Mouse (Mus musculus) neural tube, embryonic 15.5 days (tissue): ENCODE results near the gene Gstm5. TPM values are rescaled to one million over a fixed set of nuclear protein-coding genes. Genes with fewer than 3 reads are reported as not detected.

Experiments used
- ATAC-seq: fragments of 200-750 bp; cut with Nextera tagmentation; 2 replicates; pipeline ENCODE4 v1.8.0; 2017; ENCODE audit warnings: mild to moderate bottlenecking, moderate TSS enrichment, moderate library complexity; ENCODE audit not compliant: low FRiP score
- H3K27ac ChIP-seq: fragments of 300-500 bp; sonication (generic); replicated peaks from 2 replicates; pipeline ENCODE4 v1.5.1; 2015; ENCODE audit warnings: mild to moderate bottlenecking, inconsistent platforms
- H3K27me3 ChIP-seq: fragments of 300-500 bp; sonication (generic); replicated peaks from 2 replicates; pipeline ENCODE4 v1.6.1; 2015; ENCODE audit warnings: inconsistent platforms
- H3K36me3 ChIP-seq: fragments of 300-500 bp; sonication (generic); 2 replicates; pipeline ENCODE4 v1.6.1; 2015; ENCODE audit warnings: inconsistent platforms
- H3K4me1 ChIP-seq: fragments of 300-500 bp; sonication (generic); 2 replicates; pipeline ENCODE4 v1.6.1; 2015; ENCODE audit warnings: inconsistent platforms
- H3K4me2 ChIP-seq: fragments of 300-500 bp; sonication (generic); 2 replicates; pipeline ENCODE4 v1.6.1; 2015; ENCODE audit warnings: inconsistent platforms, mild to moderate bottlenecking, moderate library complexity
- H3K4me3 ChIP-seq: fragments of 300-500 bp; sonication (generic); replicated peaks from 2 replicates; pipeline ENCODE4 v1.5.1; 2015; ENCODE audit warnings: mild to moderate bottlenecking, inconsistent platforms
- H3K9ac ChIP-seq: fragments of 300-500 bp; sonication (generic); replicated peaks from 2 replicates; pipeline ENCODE4 v1.6.1; 2015; ENCODE audit warnings: mild to moderate bottlenecking, inconsistent platforms
- H3K9me3 ChIP-seq: fragments of 300-500 bp; sonication (generic); replicated peaks from 2 replicates; pipeline ENCODE4 v1.6.1; 2016; ENCODE audit warnings: inconsistent platforms
- WGBS: fragments of 180-500 bp; shearing (Covaris S2); methylation state at CpG from one replicate; pipeline ENCODE4 v1.1.7; 2015; ENCODE audit warnings: mixed read lengths; 5-methylcytosine and 5-hydroxymethylcytosine counted together
- polyA plus RNA-seq: library from polyadenylated mRNA; unstranded; fragments of >200 nt; fragmentation: Nextera tagmentation; extraction: Ambion mirVana; gene quantifications from 2 replicates; pipeline ENCODE4 v1.2.1, GENCODE M21; 2015

Gene Gstm5
- 222 and 263 TPM in 2 replicates for polyA plus RNA-seq

DNA sequence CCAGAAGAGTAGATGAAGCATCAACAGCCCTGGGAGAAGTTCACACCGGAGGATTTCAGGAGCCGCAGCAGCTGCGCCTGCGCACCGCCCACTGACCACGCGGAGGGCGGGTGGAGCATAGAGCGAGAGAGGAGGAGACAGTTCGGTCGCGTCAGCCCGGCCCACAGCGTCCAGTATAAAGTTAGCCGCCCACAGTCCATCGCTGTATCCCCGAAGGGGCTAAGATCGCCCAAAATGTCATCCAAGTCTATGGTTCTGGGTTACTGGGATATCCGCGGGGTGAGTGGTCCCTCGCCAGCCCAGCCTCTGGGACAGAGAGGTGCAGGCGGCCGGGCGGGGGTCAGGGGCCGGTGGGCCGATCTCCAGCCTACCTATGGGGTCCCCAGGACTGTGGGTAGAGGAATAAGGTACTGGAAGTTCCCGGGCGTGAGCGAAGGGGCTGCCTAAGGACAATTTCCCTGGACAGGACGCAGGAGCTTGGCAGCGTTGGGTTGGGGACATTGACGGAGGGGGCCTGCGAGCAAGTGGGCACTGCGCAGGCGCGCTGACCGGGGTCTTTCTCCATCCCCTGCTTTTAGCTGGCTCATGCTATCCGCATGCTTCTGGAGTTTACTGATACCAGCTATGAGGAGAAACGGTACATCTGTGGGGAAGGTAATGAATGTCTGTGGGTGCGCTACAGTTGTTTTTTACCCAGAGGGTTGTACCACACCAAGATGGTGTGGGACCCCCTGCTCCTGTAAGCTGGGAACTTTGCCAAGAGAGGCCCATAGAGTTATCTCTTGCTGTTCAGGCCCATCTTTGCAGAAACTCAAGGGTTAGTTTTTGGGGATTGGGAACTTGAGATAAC lies at the start of gene Gstm5:
Gene Gstm5 (plus strand): TSS at position 102 of the 850 bp plus-strand sequence.
- ATAC-seq: peak; percentile 96
- 4% methylated on average over 40 of the region's 40 CpGs for WGBS

DNA sequence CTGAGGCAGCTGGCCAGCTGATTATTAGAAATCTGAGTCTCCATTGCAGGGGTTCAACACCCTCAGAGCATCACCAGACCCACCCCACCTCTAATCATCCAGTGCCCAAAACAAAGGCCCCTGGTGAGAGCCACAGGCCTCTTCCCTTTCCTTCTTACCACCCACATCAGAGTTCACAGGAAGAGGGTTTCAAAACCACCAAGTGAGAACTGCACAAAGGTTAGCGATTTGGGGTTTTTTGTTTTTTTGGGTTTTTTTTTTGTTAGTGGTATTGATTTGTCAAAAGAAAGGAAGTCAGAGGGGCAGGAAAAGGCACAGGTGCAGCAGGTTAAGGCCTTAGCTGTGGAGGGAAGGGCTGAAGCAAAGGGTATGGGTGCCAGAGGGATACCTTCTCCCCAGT lies 49.4 kb upstream of the Gstm5 start:
- Histone ChIP-seq H3K9me3 (no peaks in the 10 kb centered on the region), H3K36me3 (no peaks in the 10 kb centered on the region), H3K4me3 (no peak overlapping the region), H3K27me3 (no peaks in the 10 kb centered on the region), H3K27ac (no peak overlapping the region), H3K4me1 (peaks cover 39% of the 10 kb centered on the region), H3K9ac (no peak overlapping the region), H3K4me2 (no peak overlapping the region)
- 85% methylated on average over 1 of the region's 1 CpGs for WGBS
- no peak for ATAC-seq

More for the DNA sequence above, at the start of gene Gstm5:
- Histone ChIP-seq H3K27ac (peak within 1 kb of the TSS; percentile 89), H3K9me3 (no peaks in the 10 kb centered on the region), H3K9ac (peak within 1 kb of the TSS; percentile 89), H3K4me2 (peak within 1 kb of the TSS; percentile 89), H3K36me3 (peaks cover 26% of the 10 kb centered on the region), H3K4me3 (peak within 1 kb of the TSS; percentile 83), H3K27me3 (no peaks in the 10 kb centered on the region), H3K4me1 (peaks cover 10% of the 10 kb centered on the region)

DNA sequence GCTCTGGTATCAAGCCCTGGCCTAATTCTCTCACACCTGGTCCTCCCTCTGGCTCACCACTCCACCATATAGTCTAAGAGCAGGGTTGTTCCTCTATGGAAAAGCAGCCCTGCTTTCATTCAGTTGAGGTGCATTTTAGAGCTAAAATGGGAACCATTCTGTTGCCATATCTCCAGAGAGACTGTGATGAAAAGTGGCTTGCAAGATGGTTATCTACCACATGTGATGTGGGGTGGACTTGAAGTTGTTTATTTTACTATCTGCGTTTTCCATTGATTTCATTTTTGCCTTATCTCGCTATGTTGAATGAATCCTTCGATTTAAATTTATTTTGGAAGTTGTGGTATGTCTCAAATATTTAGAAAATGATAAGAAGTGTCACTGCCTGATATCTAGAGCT lies 48.8 kb upstream of the Gstm5 start:
- Histone ChIP-seq H3K9me3 (no peaks in the 10 kb centered on the region), H3K27me3 (no peaks in the 10 kb centered on the region), H3K4me2 (no peak overlapping the region), H3K4me3 (no peak overlapping the region), H3K4me1 (peaks cover 39% of the 10 kb centered on the region), H3K36me3 (no peaks in the 10 kb centered on the region), H3K9ac (no peak overlapping the region), H3K27ac (no peak overlapping the region)
- WGBS: 90% methylated on average over 3 of the region's 3 CpGs
- no peak for ATAC-seq

DNA sequence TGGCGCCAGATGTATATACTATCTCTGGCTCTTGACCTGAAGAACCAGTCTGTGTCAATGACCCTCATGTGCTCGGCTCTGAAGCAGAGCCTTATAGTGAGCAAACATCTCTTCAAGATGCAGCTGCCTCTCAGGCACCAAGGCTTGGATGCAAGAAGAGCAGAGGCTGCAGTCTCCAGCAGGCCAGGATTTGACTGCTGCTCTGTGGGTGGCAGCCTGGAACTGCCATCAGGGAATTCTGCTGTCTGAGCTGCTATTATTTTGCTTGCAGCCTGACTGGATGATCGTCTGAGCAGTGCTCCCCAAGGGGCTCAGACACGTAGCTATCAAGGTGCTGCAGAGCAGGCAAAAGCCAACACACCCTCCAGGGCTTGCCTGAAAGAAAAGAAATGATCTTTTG lies 47.5 kb upstream of the Gstm5 start:
- no peak overlapping the region for H3K9ac ChIP-seq
- no peaks in the 10 kb centered on the region for H3K36me3 ChIP-seq
- no peaks in the 10 kb centered on the region for H3K27me3 ChIP-seq
- peaks cover 39% of the 10 kb centered on the region for H3K4me1 ChIP-seq
- ATAC-seq: no peak
- no peak overlapping the region for H3K4me2 ChIP-seq
- no peak overlapping the region; the same call in 1 of the 2 replicates for H3K27ac ChIP-seq
- no peaks in the 10 kb centered on the region for H3K9me3 ChIP-seq
- 39% methylated on average over 4 of the region's 4 CpGs for WGBS
- H3K4me3 ChIP-seq: no peak overlapping the region

DNA sequence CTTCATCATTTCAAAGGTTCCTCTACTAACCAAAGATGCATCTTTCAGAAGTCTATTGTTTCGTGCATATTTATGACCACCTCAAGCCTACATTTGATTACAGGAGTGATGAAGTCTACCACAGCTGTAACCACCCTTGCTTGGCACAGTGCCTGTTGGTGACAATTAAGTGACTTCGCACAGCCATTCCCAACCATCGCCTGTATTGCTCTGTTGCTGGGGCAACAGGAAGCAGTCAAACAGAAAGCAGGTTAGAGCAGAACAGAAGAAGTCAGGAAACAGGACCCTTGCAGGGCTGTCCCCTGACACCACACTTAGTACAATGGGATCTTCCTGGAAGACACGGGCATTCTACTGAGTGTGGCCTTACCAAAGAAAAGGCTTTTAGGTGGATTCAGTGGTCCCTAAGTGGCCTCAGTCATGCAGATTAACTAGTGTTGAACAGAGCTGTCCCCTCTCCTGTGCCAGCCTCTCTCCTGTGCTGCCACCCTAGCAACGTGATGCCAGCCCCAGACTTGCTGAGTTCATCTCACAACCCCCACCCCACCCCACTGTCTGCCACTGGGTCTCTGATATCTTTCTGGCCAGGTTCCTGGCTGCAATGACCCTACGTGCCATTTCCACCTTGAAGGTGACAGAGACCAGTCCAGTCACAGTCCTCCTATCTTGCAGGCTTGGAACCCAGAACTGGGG lies 46.5 kb upstream of the Gstm5 start:
- peaks cover 37% of the 10 kb centered on the region for H3K4me1 ChIP-seq
- no peaks in the 10 kb centered on the region for H3K9me3 ChIP-seq
- ATAC-seq: no peak
- no peak overlapping the region for H3K9ac ChIP-seq
- no peaks in the 10 kb centered on the region for H3K36me3 ChIP-seq
- H3K4me3 ChIP-seq: no peak overlapping the region
- no peak overlapping the region for H3K4me2 ChIP-seq
- no peak overlapping the region for H3K27ac ChIP-seq
- no peaks in the 10 kb centered on the region for H3K27me3 ChIP-seq
- WGBS: 38% methylated on average over 6 of the region's 6 CpGs

DNA sequence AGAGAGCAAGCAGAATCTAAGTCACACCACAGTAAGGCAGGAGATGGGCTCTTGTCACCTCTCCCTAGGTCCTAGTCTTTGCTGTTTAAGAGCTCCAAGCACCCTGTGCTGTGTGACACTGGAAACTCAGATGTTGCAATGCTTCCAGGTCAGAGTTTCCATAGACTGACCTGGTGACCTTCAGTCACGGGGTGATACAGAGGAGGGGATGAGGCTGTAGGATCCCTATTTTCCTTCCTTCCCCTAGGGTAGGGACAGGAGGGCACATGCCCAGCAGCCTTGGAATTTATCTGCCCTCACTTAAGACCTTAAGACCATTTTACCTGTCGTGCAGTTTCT lies 46.0 kb upstream of the Gstm5 start:
- no peak overlapping the region for H3K4me2 ChIP-seq
- no peaks in the 10 kb centered on the region for H3K27me3 ChIP-seq
- H3K27ac ChIP-seq: no peak overlapping the region
- no peaks in the 10 kb centered on the region for H3K9me3 ChIP-seq
- 79% methylated on average over 2 of the region's 2 CpGs for WGBS
- H3K36me3 ChIP-seq: no peaks in the 10 kb centered on the region
- ATAC-seq: no peak
- no peak overlapping the region for H3K4me3 ChIP-seq
- H3K9ac ChIP-seq: no peak overlapping the region
- H3K4me1 ChIP-seq: peaks cover 33% of the 10 kb centered on the region

DNA sequence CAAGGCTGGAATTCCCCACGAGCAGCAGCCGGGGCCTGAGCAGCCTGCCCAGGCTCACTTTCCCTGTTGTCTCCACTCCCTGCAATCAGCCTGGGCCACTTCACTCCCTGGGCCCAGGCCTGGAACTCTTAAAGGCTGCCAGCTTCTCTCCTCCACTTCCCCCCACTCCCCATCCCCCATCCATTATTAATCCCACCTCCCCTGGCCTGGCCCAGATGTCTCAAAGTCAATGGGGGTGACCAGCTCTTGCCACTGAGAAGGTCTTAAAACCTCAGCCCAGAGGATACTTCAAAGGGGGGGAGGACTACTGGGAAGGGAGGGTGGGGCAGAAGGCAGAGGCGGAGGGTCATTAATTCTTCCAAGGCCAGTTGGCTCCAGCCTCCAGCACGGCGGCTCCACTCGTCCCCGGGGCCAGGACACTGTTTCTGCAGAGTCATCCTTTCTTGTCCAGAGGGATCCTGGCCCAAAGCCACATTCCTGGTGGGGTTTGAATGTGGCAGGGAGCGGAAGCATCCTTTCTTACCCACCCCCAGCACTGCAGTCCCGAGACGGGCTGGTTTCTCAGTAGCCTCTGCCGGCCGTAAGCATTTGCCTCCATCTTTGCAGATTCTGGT lies 45.1 kb upstream of the Gstm5 start:
- no peaks in the 10 kb centered on the region for H3K27me3 ChIP-seq
- WGBS: 12% methylated on average over 12 of the region's 12 CpGs
- peak; percentile 71 for ATAC-seq
- H3K27ac ChIP-seq: peak overlapping the region; percentile 51
- peaks cover 33% of the 10 kb centered on the region for H3K4me1 ChIP-seq
- H3K4me2 ChIP-seq: peak overlapping the region; percentile 40
- H3K9ac ChIP-seq: no peak overlapping the region
- no peaks in the 10 kb centered on the region for H3K36me3 ChIP-seq
- H3K9me3 ChIP-seq: no peaks in the 10 kb centered on the region
- no peak overlapping the region for H3K4me3 ChIP-seq

DNA sequence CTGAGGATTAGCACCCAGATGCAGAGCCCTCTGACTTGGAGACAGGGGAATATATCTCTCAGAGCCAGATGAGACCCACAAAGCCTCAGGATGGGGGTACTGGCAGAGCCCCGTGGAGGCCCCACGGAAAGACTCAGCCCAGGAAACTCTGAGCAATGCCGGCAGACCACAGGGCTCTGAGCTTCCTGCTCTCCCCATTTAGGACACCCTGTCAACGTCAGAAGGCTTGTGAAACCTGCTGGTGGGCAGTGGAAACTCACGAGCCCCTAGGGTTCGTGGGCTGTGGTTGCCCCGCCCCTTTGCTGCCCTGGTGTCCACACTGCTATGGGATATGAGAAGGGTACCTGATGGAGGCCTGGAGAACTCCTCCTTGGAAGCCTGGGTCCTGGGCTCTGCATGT lies 42.8 kb upstream of the Gstm5 start:
- Histone ChIP-seq H3K4me3 (no peak overlapping the region), H3K4me1 (peaks cover 33% of the 10 kb centered on the region), H3K9ac (no peak overlapping the region), H3K4me2 (no peak overlapping the region), H3K36me3 (no peaks in the 10 kb centered on the region), H3K27ac (no peak overlapping the region), H3K27me3 (no peaks in the 10 kb centered on the region), H3K9me3 (no peaks in the 10 kb centered on the region)
- ATAC-seq: no peak
- WGBS: 59% methylated on average over 7 of the region's 7 CpGs

DNA sequence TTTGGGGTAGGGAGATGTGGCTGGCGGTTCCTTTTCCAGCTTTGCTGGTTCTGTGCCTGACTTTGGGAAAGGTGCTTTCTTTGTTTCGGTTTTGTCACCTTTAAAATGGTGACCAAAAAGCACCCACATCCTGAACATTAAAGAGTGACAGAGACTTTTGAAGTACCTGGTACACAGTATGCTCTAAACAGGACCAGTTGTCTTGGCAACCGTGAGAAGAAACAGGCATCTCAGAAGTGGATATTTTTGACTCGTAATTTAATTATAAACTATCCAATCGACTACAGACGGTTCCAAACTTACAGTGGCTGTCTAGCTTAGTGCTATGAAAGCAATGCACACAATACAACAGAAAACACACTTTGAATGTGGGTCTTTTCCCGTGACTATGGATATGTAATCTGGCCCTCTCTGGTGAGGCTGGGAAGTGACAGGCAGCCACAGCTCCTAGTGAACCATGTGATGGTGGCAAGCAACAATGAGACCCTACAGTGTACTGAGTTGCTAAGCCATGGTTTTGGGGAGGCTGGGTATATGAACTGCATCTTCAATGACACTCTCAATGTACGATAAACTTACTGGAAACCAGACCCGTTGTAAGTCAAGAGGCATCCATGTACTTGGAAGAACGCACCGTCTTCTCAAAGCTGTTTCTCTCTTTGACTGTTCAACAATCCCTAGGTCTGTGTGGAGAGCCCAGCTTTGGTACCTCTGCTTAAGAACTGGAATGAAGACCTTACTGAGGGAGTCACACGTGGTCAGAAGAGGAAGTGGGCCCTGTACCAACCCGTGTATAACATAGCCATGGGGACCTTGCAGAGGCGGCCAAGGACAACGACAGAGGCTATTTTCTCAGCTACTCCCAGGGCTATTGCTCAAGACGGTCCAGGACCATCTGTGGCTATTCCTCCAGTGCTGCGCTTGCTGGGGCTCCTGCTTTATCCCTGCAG lies 42.1 kb upstream of the Gstm5 start:
- Histone ChIP-seq H3K9ac (no peak overlapping the region), H3K4me2 (no peak overlapping the region), H3K4me1 (peaks cover 26% of the 10 kb centered on the region), H3K27me3 (no peaks in the 10 kb centered on the region), H3K9me3 (no peaks in the 10 kb centered on the region), H3K36me3 (no peaks in the 10 kb centered on the region), H3K4me3 (no peak overlapping the region), H3K27ac (no peak overlapping the region)
- no peak for ATAC-seq
- 86% methylated on average over 17 of the region's 17 CpGs for WGBS

DNA sequence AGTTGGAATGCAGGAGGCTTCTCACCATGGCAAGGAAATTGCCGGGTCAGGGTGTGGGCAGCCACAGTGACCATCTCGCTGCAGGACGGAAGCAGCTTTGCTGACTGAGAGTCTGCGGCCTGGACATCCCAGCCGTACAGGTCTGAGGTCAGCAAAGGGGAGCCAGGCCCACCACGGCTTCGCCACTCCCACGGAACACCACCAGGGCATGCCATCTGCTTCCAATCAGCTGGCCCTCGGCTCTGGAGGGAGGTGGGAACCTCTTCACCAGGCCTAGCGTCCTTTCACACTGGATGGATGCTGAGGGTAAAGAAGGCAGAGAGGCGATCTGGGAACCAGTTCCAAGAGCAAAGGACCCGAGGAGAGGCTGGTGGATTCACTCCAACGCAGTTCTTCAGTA lies 40.3 kb upstream of the Gstm5 start:
- no peaks in the 10 kb centered on the region for H3K36me3 ChIP-seq
- no peak for ATAC-seq
- H3K4me1 ChIP-seq: peaks cover 7% of the 10 kb centered on the region
- H3K9me3 ChIP-seq: no peaks in the 10 kb centered on the region
- no peak overlapping the region for H3K9ac ChIP-seq
- H3K4me3 ChIP-seq: no peak overlapping the region
- WGBS: 79% methylated on average over 13 of the region's 13 CpGs
- no peak overlapping the region for H3K27ac ChIP-seq
- no peak overlapping the region for H3K4me2 ChIP-seq
- H3K27me3 ChIP-seq: no peaks in the 10 kb centered on the region

DNA sequence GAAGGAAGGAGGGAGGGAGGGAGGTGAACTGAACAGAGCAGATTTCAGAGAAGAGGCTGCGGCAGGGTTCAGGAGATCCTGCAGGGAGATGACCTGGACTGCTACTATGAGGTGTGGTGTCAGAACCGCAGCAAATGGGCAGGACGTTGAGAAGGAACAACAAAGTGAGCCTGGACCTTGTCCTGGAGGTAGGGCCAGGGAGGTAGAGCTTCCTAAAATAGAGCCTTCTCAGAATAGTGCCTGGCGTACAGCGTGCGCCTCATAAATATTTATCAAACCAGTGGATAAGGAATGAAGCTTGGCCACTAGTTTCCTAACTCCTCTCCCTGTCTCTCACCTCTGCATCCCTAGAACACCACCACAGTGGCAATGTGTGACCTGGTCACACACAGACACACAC lies 38.0 kb upstream of the Gstm5 start:
- no peak for ATAC-seq
- no peaks in the 10 kb centered on the region for H3K9me3 ChIP-seq
- H3K27ac ChIP-seq: no peak overlapping the region
- no peak overlapping the region for H3K4me2 ChIP-seq
- H3K9ac ChIP-seq: no peak overlapping the region
- no peaks in the 10 kb centered on the region for H3K36me3 ChIP-seq
- H3K4me1 ChIP-seq: no peaks in the 10 kb centered on the region
- WGBS: 62% methylated on average over 6 of the region's 6 CpGs
- no peaks in the 10 kb centered on the region for H3K27me3 ChIP-seq
- no peak overlapping the region for H3K4me3 ChIP-seq
